Mouse (Mus musculus) limb, embryonic 14.5 days (tissue): ENCODE results near the gene BC004004. TPM values are rescaled to one million over a fixed set of nuclear protein-coding genes. Genes with fewer than 3 reads are reported as not detected.

Experiments
- ATAC-seq: fragments of 200-750 bp; cut with Nextera tagmentation; 2 replicates; pipeline ENCODE4 v1.8.0; 2017; ENCODE audit warnings: low read depth, moderate number of reproducible peaks, moderate TSS enrichment; ENCODE audit not compliant: low FRiP score
- DNase-seq: peaks from one replicate; pipeline ENCODE4 v3.0.0-alpha.2; 2015; ENCODE audit warnings: low spot score
- H3K27ac ChIP-seq: fragments of 300-500 bp; sonication (generic); replicated peaks from 2 replicates; pipeline ENCODE4 v1.5.1; 2014; ENCODE audit warnings: low read depth, mild to moderate bottlenecking, low read length, moderate library complexity, mixed read lengths
- H3K27me3 ChIP-seq: fragments of 300-500 bp; sonication (generic); 2 replicates; pipeline ENCODE4 v1.6.1; 2014; ENCODE audit warnings: low read length, mixed read lengths; ENCODE audit not compliant: control insufficient read depth, insufficient read depth
- H3K36me3 ChIP-seq: fragments of 300-500 bp; sonication (generic); 2 replicates; pipeline ENCODE4 v1.6.1; 2014; ENCODE audit warnings: mild to moderate bottlenecking, low read length, moderate library complexity, mixed read lengths; ENCODE audit not compliant: control insufficient read depth, insufficient read depth
- H3K4me1 ChIP-seq: fragments of 300-500 bp; sonication (generic); 2 replicates; pipeline ENCODE4 v1.6.1; 2014; ENCODE audit warnings: antibody characterized with exemption, low read length, mixed read lengths; ENCODE audit not compliant: control insufficient read depth, insufficient read depth
- H3K4me2 ChIP-seq: fragments of 300-500 bp; sonication (generic); replicated peaks from 2 replicates; pipeline ENCODE4 v1.6.1; 2014; ENCODE audit warnings: low read depth, mild to moderate bottlenecking, low read length, moderate library complexity; ENCODE audit not compliant: severe bottlenecking
- H3K4me3 ChIP-seq: fragments of 300-500 bp; sonication (generic); replicated peaks from 2 replicates; pipeline ENCODE4 v1.5.1; 2014; ENCODE audit warnings: low read length
- H3K9ac ChIP-seq: fragments of 300-500 bp; sonication (generic); 2 replicates; pipeline ENCODE4 v1.6.1; 2014; ENCODE audit warnings: mild to moderate bottlenecking, low read depth, low read length, moderate library complexity; ENCODE audit not compliant: severe bottlenecking
- H3K9me3 ChIP-seq: fragments of 300-500 bp; sonication (generic); 2 replicates; pipeline ENCODE4 v1.6.1; 2016; ENCODE audit warnings: low read length; ENCODE audit not compliant: control insufficient read depth
- POLR2A ChIP-seq: fragments of 200-500 bp; IDR thresholded peaks from 2 replicates; pipeline ENCODE4 v1.8.0; 2012; ENCODE audit warnings: inconsistent platforms, mild to moderate bottlenecking, moderate library complexity, borderline replicate concordance; ENCODE audit not compliant: insufficient read depth, insufficient read length; ENCODE audit errors: extremely low read depth
- WGBS: fragments of 180-500 bp; shearing (Covaris S2); extraction: QIAGEN DNeasy Blood & Tissue Kit; methylation state at CpG from one replicate; pipeline ENCODE4 v1.1.7; 2014; 5-methylcytosine and 5-hydroxymethylcytosine counted together
- polyA plus RNA-seq, 2 experiments: library from polyadenylated mRNA; depleted of rRNA in 1 of 2; stranded (reverse) in 1 of 2; unstranded in 1 of 2; fragments of >200 nt; fragmentation: Nextera tagmentation in 1 of 2; extraction: Ambion mirVana in 1 of 2; gene quantifications; 2 replicates each; pipeline versions ENCODE4 v1.2.1 to v1.2.3; 2012 to 2014

The BC004004 gene
- polyA plus RNA-seq, 2 experiments, result 58.7 to 85.3 TPM

DNA sequence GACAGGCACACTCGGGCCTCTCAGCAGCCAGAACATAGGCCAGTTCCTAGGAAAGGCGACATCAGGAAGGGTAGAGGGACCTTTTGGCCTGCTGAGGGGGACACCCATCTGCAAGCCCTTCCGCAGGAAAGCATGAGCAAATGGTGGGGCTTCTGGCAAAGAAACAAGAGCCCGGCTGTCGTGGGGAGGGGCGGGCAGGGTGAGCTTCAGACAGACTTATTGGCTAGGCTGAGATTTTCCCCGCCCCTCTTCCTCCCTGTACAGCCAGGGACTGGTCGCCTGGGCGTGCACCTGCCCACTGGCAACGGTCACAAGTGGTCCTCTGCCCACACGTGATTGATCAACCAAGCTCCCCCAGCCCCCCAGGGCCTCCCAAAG lies 87.9 kb downstream of the BC004004 start:
- peak overlapping the region; percentile 44 for H3K9ac ChIP-seq
- WGBS, result 5% methylated on average over 11 of the region's 11 CpGs
- DNase-seq (peak; percentile 86), ATAC-seq (peak; percentile 82)
- peak overlapping the region; percentile 86 for H3K27ac ChIP-seq
- peak overlapping the region; percentile 28 for H3K4me3 ChIP-seq
- no peaks in the 10 kb centered on the region for H3K9me3 ChIP-seq
- peak overlapping the region; percentile 50 for H3K4me2 ChIP-seq
- H3K27me3 ChIP-seq, result no peaks in the 10 kb centered on the region
- no peaks in the 10 kb centered on the region for H3K36me3 ChIP-seq
- TF ChIP-seq POLR2A, result no peak
- H3K4me1 ChIP-seq, result peaks cover 20% of the 10 kb centered on the region

- TF ChIP-seq POLR2A, result no peak
- Histone ChIP-seq H3K4me1 (peaks cover 20% of the 10 kb centered on the region), H3K9ac (no peak overlapping the region), H3K27ac (0 out of 2 replicates have a peak overlapping the region, but pooled peaks have one; percentile 38), H3K36me3 (no peaks in the 10 kb centered on the region), H3K27me3 (no peaks in the 10 kb centered on the region), H3K4me2 (peak overlapping the region; percentile 50), H3K9me3 (no peaks in the 10 kb centered on the region), H3K4me3 (peak overlapping the region; percentile 28)
- ATAC-seq (no peak), DNase-seq (no peak)
- WGBS, result 15% methylated on average over 9 of the region's 9 CpGs
Observed at GRCm38 (mm10) chr17:29356882-29357281, 88.3 kb downstream of the BC004004 start.

- Histone ChIP-seq H3K4me2 (no peak overlapping the region), H3K4me3 (no peak overlapping the region), H3K27ac (no peak overlapping the region), H3K9me3 (no peaks in the 10 kb centered on the region), H3K9ac (no peak overlapping the region), H3K27me3 (no peaks in the 10 kb centered on the region), H3K4me1 (peaks cover 20% of the 10 kb centered on the region), H3K36me3 (no peaks in the 10 kb centered on the region)
- ATAC-seq, result no peak
- no peak for TF ChIP-seq POLR2A
- DNase-seq, result no peak
- 77% methylated on average over 3 of the region's 3 CpGs for WGBS
Observed at GRCm38 (mm10) chr17:29358928-29359327, 90.3 kb downstream of the BC004004 start.

DNA sequence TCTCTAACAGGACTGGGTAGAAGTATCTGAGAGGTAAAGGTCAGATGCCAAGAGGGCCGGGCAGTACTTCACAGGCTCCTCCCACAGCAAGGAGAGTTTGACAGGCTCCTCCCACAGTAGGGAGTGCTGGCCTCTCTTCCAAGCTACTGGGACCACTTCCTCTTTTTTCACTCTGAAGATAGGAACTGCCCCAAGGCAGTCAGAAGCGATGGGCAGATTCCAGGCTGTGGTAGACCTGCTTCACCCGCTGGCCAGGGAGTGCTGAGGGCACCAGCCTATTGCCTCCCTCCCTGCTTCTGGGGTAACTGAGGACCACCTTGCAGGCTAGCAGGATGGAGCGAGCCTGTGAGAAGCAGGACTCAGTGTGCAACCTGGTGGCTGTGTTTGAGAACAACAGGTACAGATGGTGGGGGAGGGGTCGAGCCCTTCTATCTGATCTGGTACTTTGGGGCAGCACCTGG lies 92.2 kb downstream of the BC004004 start, which contains the start of gene Fgd2:
Fgd2 (plus strand) TSS at position 154 of the 461 bp plus-strand sequence.
- H3K27ac ChIP-seq, result no peak within 1 kb of the TSS
- no peak within 1 kb of the TSS for H3K9ac ChIP-seq
- peaks cover 12% of the 10 kb centered on the region for H3K4me1 ChIP-seq
- H3K4me2 ChIP-seq, result no peak within 1 kb of the TSS
- TF ChIP-seq POLR2A, result no peak
- H3K9me3 ChIP-seq, result no peaks in the 10 kb centered on the region
- H3K27me3 ChIP-seq, result no peaks in the 10 kb centered on the region
- H3K36me3 ChIP-seq, result no peaks in the 10 kb centered on the region
- DNase-seq, result no peak
- WGBS, result 16% methylated on average over 5 of the region's 5 CpGs
- ATAC-seq, result no peak
- no peak within 1 kb of the TSS for H3K4me3 ChIP-seq

- Histone ChIP-seq H3K9me3 (no peaks in the 10 kb centered on the region), H3K27ac (no peak overlapping the region), H3K36me3 (no peaks in the 10 kb centered on the region), H3K4me1 (no peaks in the 10 kb centered on the region), H3K9ac (no peak overlapping the region), H3K4me3 (no peak overlapping the region), H3K27me3 (no peaks in the 10 kb centered on the region), H3K4me2 (no peak overlapping the region)
- no peak for TF ChIP-seq POLR2A
- 51% methylated on average over 8 of the region's 8 CpGs for WGBS
- ATAC-seq, result no peak
- DNase-seq, result no peak
Observed at GRCm38 (mm10) chr17:29361982-29362691, 93.5 kb downstream of the BC004004 start.
